Mouse (Mus musculus) liver, embryonic 14.5 days (tissue): ENCODE measurements at regions not wholly inside any gene's neighbourhood (a gene's known extent, or its start where the extent isn't known, plus 50 kb on each side); places are given as distances from the start of the nearest gene placed in this dataset.

ENCODE experiments used
- ATAC-seq: fragments of 200-750 bp; cut with Nextera tagmentation; 2 replicates; pipeline ENCODE4 v1.8.0; 2017; ENCODE audit warnings: moderate number of reproducible peaks, mild to moderate bottlenecking, moderate library complexity; ENCODE audit not compliant: insufficient read depth
- DNase-seq, 3 experiments: peaks; one replicate each; pipeline ENCODE4 v3.0.0-alpha.2; 2012 to 2013; ENCODE audit warnings: low read depth in 3 of 3, low spot score in 3 of 3
- H3K27ac ChIP-seq: fragments of 300-500 bp; sonication (generic); 2 replicates; pipeline ENCODE4 v1.5.1; 2014; ENCODE audit warnings: moderate library complexity, mild to moderate bottlenecking, control low read depth, inconsistent platforms
- H3K27me3 ChIP-seq: fragments of 300-500 bp; sonication (generic); 2 replicates; pipeline ENCODE4 v1.6.1; 2014; ENCODE audit warnings: mild to moderate bottlenecking, low read length, moderate library complexity; ENCODE audit not compliant: control insufficient read depth, insufficient read depth
- H3K36me3 ChIP-seq: fragments of 300-500 bp; sonication (generic); replicated peaks from 2 replicates; pipeline ENCODE4 v1.6.1; 2014; ENCODE audit warnings: low read depth; ENCODE audit not compliant: control insufficient read depth, insufficient read depth
- H3K4me1 ChIP-seq, 2 experiments: fragments of 200-500 bp in 1 of 2; fragments of 300-500 bp in 1 of 2; sonication (generic) in 1 of 2; replicated peaks; 2 replicates each; pipeline ENCODE4 v1.6.1; 2012 to 2014; ENCODE audit warnings: antibody characterized with exemption in 1 of 2, inconsistent platforms in 1 of 2, low read length in 1 of 2; ENCODE audit not compliant: control insufficient read depth in 2 of 2, insufficient read depth in 2 of 2
- H3K4me2 ChIP-seq: fragments of 300-500 bp; sonication (generic); 2 replicates; pipeline ENCODE4 v1.6.1; 2014; ENCODE audit warnings: low read depth, mild to moderate bottlenecking, control low read depth, moderate library complexity
- H3K4me3 ChIP-seq, 2 experiments: fragments of 200-500 bp in 1 of 2; fragments of 300-500 bp in 1 of 2; sonication (generic) in 1 of 2; 2 replicates each; pipeline ENCODE4 v1.5.1; 2012 to 2014; ENCODE audit warnings: low read depth in 2 of 2, low read length in 2 of 2, mild to moderate bottlenecking in 2 of 2, control low read depth in 1 of 2, inconsistent platforms in 1 of 2, moderate library complexity in 1 of 2; ENCODE audit not compliant: insufficient read depth in 1 of 2
- H3K9ac ChIP-seq: fragments of 300-500 bp; sonication (generic); replicated peaks from 2 replicates; pipeline ENCODE4 v1.6.1; 2014; ENCODE audit warnings: mild to moderate bottlenecking, control low read depth, moderate library complexity
- H3K9me3 ChIP-seq: fragments of 300-500 bp; sonication (generic); 2 replicates; pipeline ENCODE4 v1.6.1; 2016; ENCODE audit warnings: low read length, mixed read lengths; ENCODE audit not compliant: control insufficient read depth
- CTCF ChIP-seq: IDR thresholded peaks from 2 replicates; pipeline ENCODE4 v1.5.1; 2016; ENCODE audit warnings: antibody characterized with exemption, low read depth, control low read depth
- EP300 ChIP-seq: IDR thresholded peaks from 2 replicates; pipeline ENCODE4 v1.6.1; 2016; ENCODE audit warnings: antibody characterized with exemption, low read depth
- WGBS: fragments of 180-500 bp; shearing (Covaris S2); extraction: QIAGEN DNeasy Blood & Tissue Kit; methylation state at CpG from one replicate; pipeline ENCODE4 v1.1.7; 2014; ENCODE audit not compliant: insufficient replicate concordance; 5-methylcytosine and 5-hydroxymethylcytosine counted together

- TF ChIP-seq EP300 (no peak), CTCF (no peak)
- ATAC-seq (no peak), DNase-seq (no peak)
- Histone ChIP-seq H3K9me3 (no peaks in the 10 kb centered on the region), H3K27ac (no peak overlapping the region), H3K27me3 (no peaks in the 10 kb centered on the region), H3K9ac (no peak overlapping the region), H3K4me2 (no peak overlapping the region), H3K4me1 (no peaks in the 10 kb centered on the region; a peak in 1 of 4 replicates), H3K36me3 (no peaks in the 10 kb centered on the region), H3K4me3 (no peak overlapping the region)
- WGBS, result 55% methylated on average over 2 of the region's 2 CpGs
Measured at GRCm38 (mm10) chr15:62787753-62788152, 1057.2 kb downstream of the Gsdmc2 start.

GRCm38 (mm10) chr15:62786315-62786714 is 1058.7 kb downstream of the Gsdmc2 start:
- DNase-seq, result no peak
- 67% methylated on average over 1 of the region's 1 CpGs for WGBS
- H3K27me3 ChIP-seq, result no peaks in the 10 kb centered on the region
- H3K4me3 ChIP-seq, result no peak overlapping the region
- H3K4me1 ChIP-seq, result no peaks in the 10 kb centered on the region; a peak in 1 of 4 replicates
- no peak for ATAC-seq
- no peak overlapping the region for H3K27ac ChIP-seq
- H3K9me3 ChIP-seq, result no peaks in the 10 kb centered on the region
- no peak overlapping the region for H3K9ac ChIP-seq
- TF ChIP-seq CTCF (no peak), EP300 (no peak)
- H3K4me2 ChIP-seq, result no peak overlapping the region
- no peaks in the 10 kb centered on the region for H3K36me3 ChIP-seq

- H3K9ac ChIP-seq, result no peak overlapping the region
- TF ChIP-seq CTCF (no peak), EP300 (no peak)
- no peaks in the 10 kb centered on the region for H3K27me3 ChIP-seq
- H3K4me2 ChIP-seq, result no peak overlapping the region
- DNase-seq (no peak), ATAC-seq (no peak)
- no peak overlapping the region for H3K27ac ChIP-seq
- no peaks in the 10 kb centered on the region for H3K36me3 ChIP-seq
- no peak overlapping the region for H3K4me3 ChIP-seq
- 65% methylated on average over 1 of the region's 1 CpGs for WGBS
- H3K4me1 ChIP-seq, result no peaks in the 10 kb centered on the region
- no peaks in the 10 kb centered on the region for H3K9me3 ChIP-seq
Measured at GRCm38 (mm10) chr15:62784456-62785139, 1060.4 kb downstream of the Gsdmc2 start.

- Histone ChIP-seq H3K4me2 (no peak overlapping the region), H3K36me3 (no peaks in the 10 kb centered on the region), H3K4me3 (no peak overlapping the region), H3K4me1 (no peaks in the 10 kb centered on the region), H3K9ac (no peak overlapping the region), H3K9me3 (no peaks in the 10 kb centered on the region), H3K27ac (no peak overlapping the region), H3K27me3 (no peaks in the 10 kb centered on the region)
- WGBS, result 54% methylated on average over 5 of the region's 5 CpGs
- ATAC-seq (no peak), DNase-seq (no peak)
- TF ChIP-seq CTCF (no peak), EP300 (no peak)
Measured at GRCm38 (mm10) chr15:62778899-62779298, 1066.1 kb downstream of the Gsdmc2 start.

- WGBS, result 60% methylated on average over 2 of the region's 2 CpGs
- no peak for TF ChIP-seq EP300
- TF ChIP-seq CTCF, result no peak
Measured at GRCm38 (mm10) chr15:62752686-62753085, 1092.3 kb downstream of the Gsdmc2 start.

More at GRCm38 (mm10) chr15:62752686-62753085, 1092.3 kb downstream of the Gsdmc2 start:
- H3K27me3 ChIP-seq, result no peaks in the 10 kb centered on the region
- no peaks in the 10 kb centered on the region for H3K9me3 ChIP-seq
- no peak overlapping the region for H3K4me2 ChIP-seq
- no peak overlapping the region for H3K4me3 ChIP-seq
- no peaks in the 10 kb centered on the region for H3K36me3 ChIP-seq
- ATAC-seq (no peak), DNase-seq (no peak)
- H3K9ac ChIP-seq, result no peak overlapping the region
- H3K4me1 ChIP-seq, result no peaks in the 10 kb centered on the region
- H3K27ac ChIP-seq, result no peak overlapping the region
